Mouse (Mus musculus) left cerebral cortex, postnatal 4 days (tissue): ENCODE measurements around the gene Tmem219. TPM values are rescaled to one million over a fixed set of nuclear protein-coding genes. Genes with fewer than 3 reads are reported as not detected.
A peak's percentile ranks its signal among the peaks of the same experiment; 100 is the strongest.

ENCODE experiments used
- DNase-seq: peaks from one replicate; pipeline ENCODE4 v3.0.0-alpha.2; 2022
- intact Hi-C: fragments of 180-260 bp; cut with DNase I; formaldehyde crosslinking; loops from one replicate; pipeline ENCODE4 v1.15.1; 2025
- total RNA-seq, 2 experiments: library from RNA; stranded (reverse); gene quantifications; 2 replicates each; pipeline ENCODE4 v1.2.3; 2021

The Tmem219 gene
- total RNA-seq, 2 experiments from 2014 or later = 19.4 to 20.8 TPM

- intact Hi-C loops = no loop called here
- no peak for DNase-seq
Observed at GRCm38 (mm10) chr7:126868003-126868402, 54.7 kb downstream of the Tmem219 start.

- no peak for DNase-seq
- intact Hi-C loops = no loop called here
Observed at GRCm38 (mm10) chr7:126867534-126867933, 55.2 kb downstream of the Tmem219 start.

GRCm38 (mm10) chr7:126863791-126864190 lies 58.9 kb downstream of the Tmem219 start:
- intact Hi-C loops = no loop called here

GRCm38 (mm10) chr7:126862147-126862784 lies 60.5 kb downstream of the Tmem219 start, which contains the start of gene Ino80e:
TSS of gene Ino80e (minus strand) at chr7:126862377.
- DNase-seq = peak; percentile 98
- intact Hi-C loops = no loop called here

More at GRCm38 (mm10) chr7:126863791-126864190, 58.9 kb downstream of the Tmem219 start:
- DNase-seq = no peak

- intact Hi-C loops = no loop called here
- DNase-seq = peak; percentile 96
Observed at GRCm38 (mm10) chr7:126861429-126862130, 61.1 kb downstream of the Tmem219 start, which contains the start of gene Hirip3. TSS of gene Hirip3 (plus strand) at chr7:126861972.

GRCm38 (mm10) chr7:126860987-126861386 lies 61.7 kb downstream of the Tmem219 start:
- intact Hi-C loops = no loop called here
- DNase-seq = no peak

GRCm38 (mm10) chr7:126856741-126857420 lies 65.8 kb downstream of the Tmem219 start:
- intact Hi-C loops = no loop called here

GRCm38 (mm10) chr7:126855641-126856040 lies 67.1 kb downstream of the Tmem219 start:
- DNase-seq = no peak
- intact Hi-C loops = no loop called here

More at GRCm38 (mm10) chr7:126856741-126857420, 65.8 kb downstream of the Tmem219 start:
- DNase-seq = no peak

- intact Hi-C loops = no loop called here
- DNase-seq = no peak
Observed at GRCm38 (mm10) chr7:126853454-126853853, 69.3 kb downstream of the Tmem219 start.

GRCm38 (mm10) chr7:126851192-126851591 lies 71.5 kb downstream of the Tmem219 start:
- DNase-seq = no peak
- intact Hi-C loops = no loop called here

- intact Hi-C loops = no loop called here
- DNase-seq = no peak
Observed at GRCm38 (mm10) chr7:126850161-126850560, 72.6 kb downstream of the Tmem219 start.

- intact Hi-C loops = no loop called here
- DNase-seq = no peak
Observed at GRCm38 (mm10) chr7:126848794-126849193, 73.9 kb downstream of the Tmem219 start.

- DNase-seq = peak; percentile 71
- intact Hi-C loops = no loop called here
Observed at GRCm38 (mm10) chr7:126847421-126848398, 75.0 kb downstream of the Tmem219 start.

GRCm38 (mm10) chr7:126847116-126847420 lies 75.6 kb downstream of the Tmem219 start, which contains the start of gene Doc2a:
TSS of gene Doc2a (plus strand) at chr7:126847416.
- DNase-seq = no peak
- intact Hi-C loops = no loop called here

GRCm38 (mm10) chr7:126845516-126845915 lies 77.2 kb downstream of the Tmem219 start:
- no peak for DNase-seq
- intact Hi-C loops = no loop called here

- intact Hi-C loops = no loop called here
- no peak for DNase-seq
Observed at GRCm38 (mm10) chr7:126843276-126843675, 79.4 kb downstream of the Tmem219 start.
